In genomic region chr7:128748758-128749157, GRCm38 (mm10) we compare ENCODE assay signal across 8 mouse cellular contexts. TPM values are rescaled to one million over a fixed set of nuclear protein-coding genes. Genes with fewer than 3 reads are reported as not detected.
DNase-seq lines count a peak whose midpoint lies in the region; ATAC-seq and TF ChIP-seq lines count a peak whose summit lies in the region.

No protein-coding gene starts in this region.

- H3K36me3 ChIP-seq in liver, embryonic 16.5 days (ENCODE audit: control insufficient read depth, insufficient read depth) = peaks cover 20% of the 10 kb centered on the region
- peaks cover 11% of the 10 kb centered on the region; the same call in 1 of the 2 replicates for H3K36me3 ChIP-seq in stomach, postnatal 0 days (ENCODE audit: control insufficient read depth, insufficient read depth, low read length)
- H3K36me3 ChIP-seq in hindbrain, embryonic 12.5 days = peaks cover 33% of the 10 kb centered on the region

- no peak for TF ChIP-seq EP300 in stomach, postnatal 0 days (optimal IDR thresholded peaks at IDR 0.05)

- H3K4me1 ChIP-seq in liver, embryonic 16.5 days (ENCODE audit: control insufficient read depth, low read depth, low read length) = peaks cover 47% of the 10 kb centered on the region
- peaks cover 6% of the 10 kb centered on the region for H3K4me1 ChIP-seq in stomach, postnatal 0 days (replicated peaks; ENCODE audit: control insufficient read depth, insufficient read depth)
- H3K4me1 ChIP-seq in hindbrain, embryonic 12.5 days = peaks cover 23% of the 10 kb centered on the region

- H3K4me2 ChIP-seq in liver, embryonic 16.5 days (ENCODE audit: low read depth, low read length) = peak overlapping the region; percentile 33
- H3K4me2 ChIP-seq in stomach, postnatal 0 days (replicated peaks; ENCODE audit: low read depth) = no peak overlapping the region
- no peak overlapping the region for H3K4me2 ChIP-seq in hindbrain, embryonic 12.5 days (replicated peaks)

- intact Hi-C loops in heart, postnatal 25 days (cut with DNase I) = no loop called here

- H3K4me3 ChIP-seq in liver, embryonic 16.5 days (ENCODE audit: low read depth, low read length) = no peak overlapping the region
- no peak overlapping the region for H3K4me3 ChIP-seq in stomach, postnatal 0 days (ENCODE audit: low read depth, low read length)
- H3K4me3 ChIP-seq in hindbrain, embryonic 12.5 days = no peak overlapping the region

- no peaks in the 10 kb centered on the region for H3K27me3 ChIP-seq in liver, embryonic 16.5 days (ENCODE audit: control insufficient read depth, insufficient read depth, low read depth, low read length)
- H3K27me3 ChIP-seq in stomach, postnatal 0 days (ENCODE audit: control insufficient read depth, insufficient read depth, low read length) = no peaks in the 10 kb centered on the region
- no peaks in the 10 kb centered on the region for H3K27me3 ChIP-seq in hindbrain, embryonic 12.5 days

- TF ChIP-seq CTCF in stomach, postnatal 0 days (IDR thresholded peaks at IDR 0.05; ENCODE audit: low read depth) = no peak

- 14% methylated on average over 3 of the region's 3 CpGs for WGBS in liver, embryonic 16.5 days (ENCODE audit: insufficient replicate concordance)
- 43% methylated on average over 3 of the region's 3 CpGs for WGBS in stomach, postnatal 0 days
- WGBS in hindbrain, embryonic 12.5 days = 78% methylated on average over 3 of the region's 3 CpGs

- peak; percentile 52 for DNase-seq in cerebellum, adult 9-11 months
- DNase-seq in cerebellum, postnatal 4 days (ENCODE audit: low spot score in 2 of 2) = no peak
- peak; percentile 39 for DNase-seq in 3T3-L1 (ENCODE audit: low read depth, low spot score)
- peak; percentile 73 for DNase-seq in heart, postnatal 25 days (ENCODE audit: low spot score)
- peak; percentile 85 for DNase-seq in stomach, postnatal 0 days (ENCODE audit: low spot score)

- H3K9ac ChIP-seq in liver, embryonic 16.5 days (ENCODE audit: low read depth, low read length) = peak overlapping the region; percentile 8; the same call in 1 of the 2 replicates
- H3K9ac ChIP-seq in stomach, postnatal 0 days (ENCODE audit: low read length) = no peak overlapping the region
- H3K9ac ChIP-seq in hindbrain, embryonic 12.5 days = no peak overlapping the region

- peak overlapping the region; percentile 45 for H3K27ac ChIP-seq in liver, embryonic 16.5 days (ENCODE audit: low read length)
- peak overlapping the region; percentile 0; the same call in 1 of the 2 replicates for H3K27ac ChIP-seq in stomach, postnatal 0 days (replicated peaks)
- H3K27ac ChIP-seq in hindbrain, embryonic 12.5 days = no peak overlapping the region

- H3K9me3 ChIP-seq in liver, embryonic 16.5 days (replicated peaks; ENCODE audit: control insufficient read depth, low read length) = no peaks in the 10 kb centered on the region
- H3K9me3 ChIP-seq in stomach, postnatal 0 days (ENCODE audit: control insufficient read depth, low read length) = no peaks in the 10 kb centered on the region
- no peaks in the 10 kb centered on the region for H3K9me3 ChIP-seq in hindbrain, embryonic 12.5 days (replicated peaks)

- peak; percentile 67 for ATAC-seq in erythroblast, adult 5-6 weeks (replicated peaks; ENCODE audit: low FRiP score, poor library complexity, severe bottlenecking)
- ATAC-seq in liver, embryonic 16.5 days (ENCODE audit: low read depth) = peak; percentile 73
- peak; percentile 60 for ATAC-seq in stomach, postnatal 0 days (ENCODE audit: low FRiP score, low TSS enrichment)
- no peak for ATAC-seq in hindbrain, embryonic 12.5 days (ENCODE audit: low FRiP score)

RNA-seq across cellular contexts. Expression of gene Sec23ip, which starts 4.0 kb away (rescaled TPM):
- 11.7 and 32.0 TPM in 2 replicates for total RNA-seq in erythroblast, adult 5-6 weeks (2015; ENCODE audit: low replicate concordance)
- 16.2 and 17.3 TPM in 2 replicates for total RNA-seq in erythroblast, adult 5-6 weeks (2017; ENCODE audit: low replicate concordance)
- total RNA-seq in heart, postnatal 25 days (2021) = 10 to 100 TPM; 27.2 to 28.7 TPM
- polyA plus RNA-seq in liver, embryonic 16.5 days (2015; fragmentation: Nextera tagmentation; extraction: Ambion mirVana) = 15.6 and 16.8 TPM in 2 replicates
- polyA plus RNA-seq in stomach, postnatal 0 days (2015; fragmentation: Nextera tagmentation; extraction: Ambion mirVana) = 17.9 and 18.3 TPM in 2 replicates
- 43.9 and 44.3 TPM in 2 replicates for polyA plus RNA-seq in hindbrain, embryonic 12.5 days (2016; fragmentation: Nextera tagmentation; extraction: Ambion mirVana)

RNA-seq across cellular contexts. Expression of gene Mcmbp, which starts 8.5 kb away (rescaled TPM):
- 22.8 and 44.6 TPM in 2 replicates for total RNA-seq in erythroblast, adult 5-6 weeks (2015; ENCODE audit: low replicate concordance)
- 14.5 and 16.8 TPM in 2 replicates for total RNA-seq in erythroblast, adult 5-6 weeks (2017; ENCODE audit: low replicate concordance)
- total RNA-seq in heart, postnatal 25 days (2021) = 10 to 100 TPM; 24.4 to 27.5 TPM
- polyA plus RNA-seq in liver, embryonic 16.5 days (2015; fragmentation: Nextera tagmentation; extraction: Ambion mirVana) = 17.4 and 17.8 TPM in 2 replicates
- polyA plus RNA-seq in stomach, postnatal 0 days (2015; fragmentation: Nextera tagmentation; extraction: Ambion mirVana) = 36.8 and 37.1 TPM in 2 replicates
- 68.9 and 70.4 TPM in 2 replicates for polyA plus RNA-seq in hindbrain, embryonic 12.5 days (2016; fragmentation: Nextera tagmentation; extraction: Ambion mirVana)

Comparison
In these comparisons a context has a peak if more than half of its experiments do, and no peak if none do; other contexts are left out.
1. DNase-seq: peak in cerebellum, adult 9-11 months (single experiment), 3T3-L1 (single experiment), heart, postnatal 25 days (single experiment) and stomach, postnatal 0 days (single experiment); none in cerebellum, postnatal 4 days (0 of 2).